Comparison of ENCODE assay signal across 8 mouse cellular contexts in genomic region chr13:34875741-34876445, GRCm38 (mm10). TPM values are rescaled to one million over a fixed set of nuclear protein-coding genes. Genes with fewer than 3 reads are reported as not detected.
DNase-seq lines count a peak whose midpoint lies in the region; ATAC-seq and TF ChIP-seq lines count a peak whose summit lies in the region.

No protein-coding gene starts in this region.

- H3K4me1 ChIP-seq in heart, embryonic 12.5 days (replicated peaks), result peaks cover 22% of the 10 kb centered on the region
- H3K4me1 ChIP-seq in kidney, postnatal 0 days (replicated peaks; ENCODE audit: insufficient read depth, low read length), result peaks cover 13% of the 10 kb centered on the region

- no peaks in the 10 kb centered on the region for H3K27me3 ChIP-seq in heart, embryonic 12.5 days (replicated peaks)
- no peaks in the 10 kb centered on the region for H3K27me3 ChIP-seq in kidney, postnatal 0 days (ENCODE audit: insufficient read depth, low read length)

- peak overlapping the region; percentile 96 for H3K9ac ChIP-seq in heart, embryonic 12.5 days
- peak overlapping the region; percentile 98 for H3K9ac ChIP-seq in kidney, postnatal 0 days (ENCODE audit: low read depth, low read length)

- peak; percentile 50 for TF ChIP-seq CTCF in kidney, postnatal 0 days (IDR thresholded peaks at IDR 0.05; ENCODE audit: low read depth)

- WGBS in heart, embryonic 12.5 days, result under 1% methylated on average over 50 of the region's 50 CpGs
- WGBS in kidney, postnatal 0 days, result under 1% methylated on average over 47 of the region's 50 CpGs

- H3K27ac ChIP-seq in heart, embryonic 12.5 days (ENCODE audit: poor library complexity, severe bottlenecking), result peak overlapping the region; percentile 100
- peak overlapping the region; percentile 99 for H3K27ac ChIP-seq in kidney, postnatal 0 days

- peak overlapping the region; percentile 98 for H3K4me3 ChIP-seq in heart, embryonic 12.5 days
- peak overlapping the region; percentile 93 for H3K4me3 ChIP-seq in kidney, postnatal 0 days (replicated peaks; ENCODE audit: low read depth, low read length)

- H3K9me3 ChIP-seq in heart, embryonic 12.5 days (replicated peaks), result no peaks in the 10 kb centered on the region
- no peaks in the 10 kb centered on the region for H3K9me3 ChIP-seq in kidney, postnatal 0 days (replicated peaks; ENCODE audit: low read length)

- peak; percentile 74 for ATAC-seq in heart, embryonic 12.5 days (ENCODE audit: insufficient number of reproducible peaks, low FRiP score)
- peak; percentile 68 for ATAC-seq in kidney, postnatal 0 days (replicated peaks; ENCODE audit: low FRiP score, low read depth)

- H3K36me3 ChIP-seq in heart, embryonic 12.5 days, result peaks cover 5% of the 10 kb centered on the region; the same call in 1 of the 2 replicates
- H3K36me3 ChIP-seq in kidney, postnatal 0 days (ENCODE audit: insufficient read depth, low read length), result no peaks in the 10 kb centered on the region

- DNase-seq in urinary bladder, postnatal 14 days (ENCODE audit: low spot score), result peak; percentile 64
- DNase-seq in urinary bladder, adult 2 months (ENCODE audit: low spot score), result no peak
- peak; percentile 38 for DNase-seq in embryo, embryonic 11.5 days (ENCODE audit: low read depth, low spot score)
- peak; percentile 66 for DNase-seq in kidney, postnatal 0 days (ENCODE audit: low spot score)
- DNase-seq in lung, postnatal 36 days, result peak; percentile 74
- peak; percentile 65 to 66 for DNase-seq in spleen, postnatal 36 days (ENCODE audit: low spot score in 2 of 2)
- no peak for DNase-seq in layer of hippocampus, postnatal 10 days (ENCODE audit: low spot score in 2 of 2)

- peak overlapping the region; percentile 91 for H3K4me2 ChIP-seq in heart, embryonic 12.5 days
- peak overlapping the region; percentile 79 for H3K4me2 ChIP-seq in kidney, postnatal 0 days (ENCODE audit: low read length)

RNA-seq across cellular contexts. Expression of gene Prpf4b, which starts 0.8 kb away (rescaled TPM):
- 68.4 and 85.8 TPM in 2 replicates for polyA plus RNA-seq in urinary bladder, adult 2 months (2012; rRNA removed)
- polyA plus RNA-seq in heart, embryonic 12.5 days (2016; fragmentation: Nextera tagmentation; extraction: Ambion mirVana), result 61.0 and 66.6 TPM in 2 replicates
- 68.8 and 69.5 TPM in 2 replicates for polyA plus RNA-seq in kidney, postnatal 0 days (2015; fragmentation: Nextera tagmentation; extraction: Ambion mirVana)
- total RNA-seq in layer of hippocampus, postnatal 10 days (2021), result 10 to 100 TPM; 91.9 to 95.3 TPM

RNA-seq across cellular contexts. Expression of gene Fam217a, which starts 48.2 kb away (rescaled TPM):
- polyA plus RNA-seq in urinary bladder, adult 2 months (2012; rRNA removed), result 0.56 and 0.96 TPM in 2 replicates
- 1.6 and 1.7 TPM in 2 replicates for polyA plus RNA-seq in heart, embryonic 12.5 days (2016; fragmentation: Nextera tagmentation; extraction: Ambion mirVana)
- 6.6 and 7.0 TPM in 2 replicates for polyA plus RNA-seq in kidney, postnatal 0 days (2015; fragmentation: Nextera tagmentation; extraction: Ambion mirVana)
- under 1 TPM; 0.29 to 0.32 TPM for total RNA-seq in layer of hippocampus, postnatal 10 days (2021)

RNA-seq across cellular contexts. Expression of gene 4933417A18Rik, which starts 48.3 kb away (rescaled TPM):
- polyA plus RNA-seq in urinary bladder, adult 2 months (2012; rRNA removed), result not detected in 2 replicates
- not detected in 2 replicates for polyA plus RNA-seq in heart, embryonic 12.5 days (2016; fragmentation: Nextera tagmentation; extraction: Ambion mirVana)
- polyA plus RNA-seq in kidney, postnatal 0 days (2015; fragmentation: Nextera tagmentation; extraction: Ambion mirVana), result not detected in 2 replicates
- not detected for total RNA-seq in layer of hippocampus, postnatal 10 days (2021)

Comparison
In these comparisons a context has a peak if more than half of its experiments do, and no peak if none do; other contexts are left out.
1. DNase-seq: peak in urinary bladder, postnatal 14 days (single experiment), embryo, embryonic 11.5 days (single experiment), kidney, postnatal 0 days (single experiment), lung, postnatal 36 days (single experiment) and spleen, postnatal 36 days (2 of 2); none in urinary bladder, adult 2 months (single experiment) and layer of hippocampus, postnatal 10 days (0 of 2).